Mouse (Mus musculus) limb, embryonic 14.5 days (tissue): ENCODE measurements around the gene Bcr. TPM values are rescaled to one million over a fixed set of nuclear protein-coding genes. Genes with fewer than 3 reads are reported as not detected.

Source experiments
- ATAC-seq: fragments of 200-750 bp; cut with Nextera tagmentation; 2 replicates; pipeline ENCODE4 v1.8.0; 2017; ENCODE audit warnings: low read depth, moderate number of reproducible peaks, moderate TSS enrichment; ENCODE audit not compliant: low FRiP score
- DNase-seq: peaks from one replicate; pipeline ENCODE4 v3.0.0-alpha.2; 2015; ENCODE audit warnings: low spot score
- H3K27ac ChIP-seq: fragments of 300-500 bp; sonication (generic); replicated peaks from 2 replicates; pipeline ENCODE4 v1.5.1; 2014; ENCODE audit warnings: low read depth, mild to moderate bottlenecking, low read length, moderate library complexity, mixed read lengths
- H3K27me3 ChIP-seq: fragments of 300-500 bp; sonication (generic); 2 replicates; pipeline ENCODE4 v1.6.1; 2014; ENCODE audit warnings: low read length, mixed read lengths; ENCODE audit not compliant: control insufficient read depth, insufficient read depth
- H3K36me3 ChIP-seq: fragments of 300-500 bp; sonication (generic); 2 replicates; pipeline ENCODE4 v1.6.1; 2014; ENCODE audit warnings: mild to moderate bottlenecking, low read length, moderate library complexity, mixed read lengths; ENCODE audit not compliant: control insufficient read depth, insufficient read depth
- H3K4me1 ChIP-seq: fragments of 300-500 bp; sonication (generic); 2 replicates; pipeline ENCODE4 v1.6.1; 2014; ENCODE audit warnings: antibody characterized with exemption, low read length, mixed read lengths; ENCODE audit not compliant: control insufficient read depth, insufficient read depth
- H3K4me2 ChIP-seq: fragments of 300-500 bp; sonication (generic); replicated peaks from 2 replicates; pipeline ENCODE4 v1.6.1; 2014; ENCODE audit warnings: low read depth, mild to moderate bottlenecking, low read length, moderate library complexity; ENCODE audit not compliant: severe bottlenecking
- H3K4me3 ChIP-seq: fragments of 300-500 bp; sonication (generic); replicated peaks from 2 replicates; pipeline ENCODE4 v1.5.1; 2014; ENCODE audit warnings: low read length
- H3K9ac ChIP-seq: fragments of 300-500 bp; sonication (generic); 2 replicates; pipeline ENCODE4 v1.6.1; 2014; ENCODE audit warnings: mild to moderate bottlenecking, low read depth, low read length, moderate library complexity; ENCODE audit not compliant: severe bottlenecking
- H3K9me3 ChIP-seq: fragments of 300-500 bp; sonication (generic); 2 replicates; pipeline ENCODE4 v1.6.1; 2016; ENCODE audit warnings: low read length; ENCODE audit not compliant: control insufficient read depth
- POLR2A ChIP-seq: fragments of 200-500 bp; IDR thresholded peaks from 2 replicates; pipeline ENCODE4 v1.8.0; 2012; ENCODE audit warnings: inconsistent platforms, mild to moderate bottlenecking, moderate library complexity, borderline replicate concordance; ENCODE audit not compliant: insufficient read depth, insufficient read length; ENCODE audit errors: extremely low read depth
- WGBS: fragments of 180-500 bp; shearing (Covaris S2); extraction: QIAGEN DNeasy Blood & Tissue Kit; methylation state at CpG from one replicate; pipeline ENCODE4 v1.1.7; 2014; 5-methylcytosine and 5-hydroxymethylcytosine counted together
- polyA plus RNA-seq, 2 experiments: library from polyadenylated mRNA; depleted of rRNA in 1 of 2; stranded (reverse) in 1 of 2; unstranded in 1 of 2; fragments of >200 nt; fragmentation: Nextera tagmentation in 1 of 2; extraction: Ambion mirVana in 1 of 2; gene quantifications; 2 replicates each; pipeline versions ENCODE4 v1.2.1 to v1.2.3; 2012 to 2014

Gene Bcr
- polyA plus RNA-seq, 2 experiments = 10.0 to 26.8 TPM

DNA sequence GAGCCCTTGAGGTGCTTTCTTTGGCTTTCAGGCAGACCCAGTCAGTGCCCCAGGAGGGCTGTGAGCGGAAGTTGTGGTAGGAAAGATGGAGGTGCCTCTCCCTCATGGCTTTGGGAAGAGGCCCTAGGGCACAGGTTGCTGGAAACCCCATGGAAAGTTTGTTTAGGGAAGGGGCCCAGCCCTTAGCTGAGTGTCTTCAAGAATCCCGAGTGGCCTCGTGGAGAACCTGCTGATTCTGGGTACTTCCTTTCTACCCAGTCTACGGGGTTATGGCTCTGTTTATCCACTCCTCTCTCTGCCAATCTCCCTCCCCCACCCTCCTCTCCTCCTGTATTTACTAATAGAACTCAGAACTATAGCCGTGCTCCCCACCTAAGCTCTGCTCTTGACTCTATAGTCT lies 15.3 kb downstream of the Bcr start:
- Histone ChIP-seq H3K4me3 (no peak overlapping the region), H3K9me3 (no peaks in the 10 kb centered on the region), H3K4me1 (0 out of 2 replicates have a peak, but pooled peaks cover 4% of the 10 kb centered on the region), H3K4me2 (no peak overlapping the region), H3K27ac (no peak overlapping the region), H3K9ac (no peak overlapping the region), H3K27me3 (no peaks in the 10 kb centered on the region), H3K36me3 (peaks cover 7% of the 10 kb centered on the region; the same call in 1 of the 2 replicates)
- no peak for DNase-seq
- TF ChIP-seq POLR2A = no peak
- ATAC-seq = no peak
- WGBS = 78% methylated on average over 5 of the region's 5 CpGs

DNA sequence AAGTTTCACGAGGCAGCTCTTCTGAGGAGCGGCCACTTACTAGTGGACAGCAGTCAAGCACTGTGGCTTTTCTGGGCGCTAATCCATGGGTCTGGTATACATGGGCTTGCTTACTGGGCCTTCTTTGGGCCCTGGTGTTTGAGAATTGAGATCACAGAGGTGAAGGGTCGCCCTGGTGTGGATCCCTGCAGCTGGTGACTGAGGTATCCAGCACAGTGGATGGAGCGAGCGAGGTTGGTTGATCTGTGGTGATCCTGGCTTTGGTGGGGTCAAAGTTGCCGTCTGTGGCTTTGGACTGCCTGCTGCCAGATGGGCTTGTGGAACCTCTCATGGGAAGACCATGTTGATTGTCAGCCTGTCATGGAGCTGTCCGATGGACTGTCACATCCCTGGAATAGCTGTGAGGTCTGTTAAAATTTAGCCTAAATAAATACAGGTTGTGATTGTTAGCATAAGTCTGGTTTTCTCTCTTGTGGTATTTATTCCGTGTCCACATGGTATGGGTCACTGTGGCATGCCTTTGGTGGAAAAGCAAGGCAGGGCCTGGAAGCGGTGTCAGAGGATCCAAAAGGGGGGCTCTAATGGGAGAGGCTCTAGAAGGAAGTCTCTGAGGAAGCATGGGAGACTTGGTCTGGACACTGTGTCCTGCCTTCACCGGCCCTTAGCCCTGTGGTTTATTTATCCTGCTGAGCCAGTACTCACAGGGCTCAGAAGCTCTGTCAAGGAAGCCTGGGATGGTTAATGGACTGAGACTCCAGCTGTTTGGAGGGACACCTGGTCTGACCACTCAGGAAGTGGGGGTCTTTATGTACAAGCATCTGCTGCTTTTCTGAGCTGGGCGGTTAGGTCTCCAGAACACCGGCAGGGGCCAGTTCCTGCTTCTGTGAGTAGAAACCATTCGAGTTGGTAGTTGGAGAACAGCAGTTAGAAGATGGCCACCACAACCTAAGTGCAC lies 18.1 kb downstream of the Bcr start:
- TF ChIP-seq POLR2A = no peak

DNA sequence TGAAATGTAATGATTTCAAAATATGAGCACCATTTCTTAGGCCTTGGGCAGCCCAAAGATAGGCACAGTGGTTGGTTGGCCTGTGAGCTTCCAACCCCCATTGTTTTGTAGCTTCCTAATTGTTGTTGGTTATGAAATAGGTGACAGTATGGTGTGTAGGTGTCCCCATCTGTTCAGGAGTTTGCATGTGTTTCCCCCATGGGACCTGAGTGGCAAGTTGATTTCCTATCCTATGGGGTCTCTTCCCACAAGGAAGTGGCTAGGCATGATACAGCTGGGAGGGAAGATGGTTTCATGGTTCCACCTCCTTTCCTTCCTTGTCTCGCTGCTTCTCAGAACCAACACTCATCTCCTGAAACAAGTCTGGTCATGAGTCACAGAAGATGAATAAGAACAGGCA lies 24.9 kb downstream of the Bcr start:
- H3K9me3 ChIP-seq = no peaks in the 10 kb centered on the region
- no peak overlapping the region for H3K4me2 ChIP-seq
- no peak overlapping the region for H3K27ac ChIP-seq
- ATAC-seq (no peak), DNase-seq (no peak)
- 95% methylated on average over 1 of the region's 1 CpGs for WGBS
- H3K27me3 ChIP-seq = no peaks in the 10 kb centered on the region
- peaks cover 4% of the 10 kb centered on the region; the same call in 1 of the 2 replicates for H3K36me3 ChIP-seq
- no peak for TF ChIP-seq POLR2A
- H3K4me3 ChIP-seq = no peak overlapping the region
- no peak overlapping the region for H3K9ac ChIP-seq
- no peaks in the 10 kb centered on the region for H3K4me1 ChIP-seq

More for the DNA sequence above, 18.1 kb downstream of the Bcr start:
- Histone ChIP-seq H3K27ac (no peak overlapping the region), H3K4me2 (no peak overlapping the region), H3K9me3 (no peaks in the 10 kb centered on the region), H3K4me1 (0 out of 2 replicates have a peak, but pooled peaks cover 4% of the 10 kb centered on the region), H3K36me3 (peaks cover 4% of the 10 kb centered on the region; the same call in 1 of the 2 replicates), H3K9ac (no peak overlapping the region), H3K4me3 (no peak overlapping the region), H3K27me3 (no peaks in the 10 kb centered on the region)
- DNase-seq = no peak
- ATAC-seq = no peak
- WGBS = 78% methylated on average over 14 of the region's 14 CpGs

DNA sequence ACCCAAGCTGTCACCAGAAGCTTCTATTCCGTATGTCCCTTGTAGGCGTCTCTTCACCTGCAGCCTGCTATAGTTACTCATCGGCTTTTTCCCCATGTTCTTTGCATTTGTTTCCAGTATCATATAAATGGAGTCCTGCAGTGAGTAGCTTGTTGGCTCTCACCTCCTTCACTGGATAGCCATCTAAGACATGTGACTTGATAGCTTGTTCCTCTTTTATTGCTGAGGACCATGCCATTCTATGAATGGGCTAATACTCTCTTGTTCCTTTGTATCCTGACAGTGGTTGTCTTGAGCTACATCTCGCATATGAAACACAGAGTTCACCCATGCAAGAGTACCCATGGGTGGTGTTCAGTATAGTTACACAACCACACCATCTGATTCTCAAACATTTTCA lies 28.1 kb downstream of the Bcr start:
- no peak for DNase-seq
- H3K4me2 ChIP-seq = no peak overlapping the region
- H3K27me3 ChIP-seq = no peaks in the 10 kb centered on the region
- WGBS = 93% methylated on average over 4 of the region's 4 CpGs
- TF ChIP-seq POLR2A = no peak
- H3K9me3 ChIP-seq = no peaks in the 10 kb centered on the region
- H3K4me1 ChIP-seq = 0 out of 2 replicates have a peak, but pooled peaks cover 4% of the 10 kb centered on the region
- H3K36me3 ChIP-seq = no peaks in the 10 kb centered on the region
- no peak overlapping the region for H3K9ac ChIP-seq
- no peak overlapping the region for H3K27ac ChIP-seq
- no peak overlapping the region for H3K4me3 ChIP-seq
- ATAC-seq = no peak

DNA sequence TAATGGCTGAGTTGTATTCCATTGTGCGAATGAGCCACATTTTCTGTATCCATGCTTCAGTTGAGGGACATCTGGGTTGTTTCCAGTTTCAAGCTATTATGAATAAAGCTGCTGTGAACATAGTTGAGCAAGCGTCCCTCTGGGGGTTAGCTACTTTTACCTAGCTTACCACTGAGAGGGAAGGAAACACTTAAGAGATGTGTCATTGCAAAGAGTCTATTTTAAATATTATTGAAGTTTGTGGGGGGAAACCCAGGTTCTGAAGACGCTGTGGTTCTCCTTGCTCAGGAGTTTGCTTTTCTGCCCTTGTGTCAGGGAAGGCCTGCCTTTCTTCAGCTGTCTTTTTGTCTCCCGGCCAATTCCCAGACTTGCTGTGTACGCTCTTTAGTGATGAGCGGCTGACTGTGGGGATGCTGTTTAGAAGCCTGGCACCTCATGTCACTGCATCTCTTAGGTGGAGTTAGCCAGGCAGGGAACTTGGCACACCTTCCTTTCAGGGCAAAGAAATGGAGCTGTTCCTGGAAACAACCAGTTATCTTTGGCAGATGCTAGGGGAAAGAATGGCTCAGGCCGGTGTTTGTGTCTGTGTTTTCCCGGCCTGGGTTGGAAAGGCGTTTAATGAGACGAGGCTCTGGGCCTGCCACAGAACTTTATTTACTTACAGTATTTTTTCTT lies 31.2 kb downstream of the Bcr start:
- no peak for TF ChIP-seq POLR2A
- 0 out of 2 replicates have a peak, but pooled peaks cover 6% of the 10 kb centered on the region for H3K4me1 ChIP-seq
- H3K27me3 ChIP-seq = no peaks in the 10 kb centered on the region
- H3K27ac ChIP-seq = no peak overlapping the region
- DNase-seq (no peak), ATAC-seq (no peak)
- H3K4me2 ChIP-seq = no peak overlapping the region
- 71% methylated on average over 10 of the region's 10 CpGs for WGBS
- H3K4me3 ChIP-seq = no peak overlapping the region
- H3K9ac ChIP-seq = no peak overlapping the region
- H3K9me3 ChIP-seq = no peaks in the 10 kb centered on the region
- H3K36me3 ChIP-seq = no peaks in the 10 kb centered on the region
